In the genomic region with DNA sequence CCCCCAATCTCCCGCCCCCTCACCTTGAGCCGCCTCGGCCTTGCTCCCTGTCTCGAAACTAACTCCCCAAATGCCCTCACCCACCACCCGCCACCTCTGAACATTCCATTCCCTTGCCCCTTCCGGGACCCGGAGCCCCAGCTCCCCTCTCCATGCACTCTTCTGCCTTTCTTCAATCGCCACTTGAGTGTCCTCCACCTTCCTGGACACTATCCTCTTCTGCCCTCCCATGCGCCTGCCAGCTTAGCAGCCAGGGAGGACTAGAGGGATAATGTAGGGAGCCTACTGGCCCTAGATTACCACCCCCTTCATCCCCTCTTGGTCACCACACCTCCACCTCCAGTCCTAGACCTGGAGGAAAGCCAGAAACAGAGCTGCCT, we compare ENCODE assay signal across 8 mouse cellular contexts.
A peak's percentile ranks its signal among the peaks of the same experiment; 100 is the strongest.
DNase-seq lines count a peak whose midpoint lies in the region; ATAC-seq and TF ChIP-seq lines count a peak whose summit lies in the region.

No protein-coding gene starts in this region.

- ATAC-seq in heart, embryonic 11.5 days (replicated peaks; ENCODE audit: insufficient number of reproducible peaks, low FRiP score, low TSS enrichment), result no peak
- ATAC-seq in forebrain, embryonic 16.5 days, result peak; percentile 13; the same call in 1 of the 2 replicates
- ATAC-seq in liver, embryonic 14.5 days (ENCODE audit: insufficient read depth), result no peak

- H3K4me1 ChIP-seq in heart, embryonic 11.5 days (ENCODE audit: control insufficient read depth, insufficient read depth, low read length), result 0 out of 2 replicates have a peak, but pooled peaks cover 6% of the 10 kb centered on the region
- H3K4me1 ChIP-seq in ES-Bruce4 (ENCODE audit: control insufficient read depth, insufficient read depth, low read length), result no peaks in the 10 kb centered on the region
- H3K4me1 ChIP-seq in forebrain, embryonic 16.5 days (replicated peaks; ENCODE audit: control insufficient read depth, insufficient read depth, low read length), result peaks cover 15% of the 10 kb centered on the region
- 0 out of 4 replicates have a peak, but pooled peaks cover 0 to 2% of the 10 kb centered on the region in 2 experiments for H3K4me1 ChIP-seq in liver, embryonic 14.5 days (replicated peaks; ENCODE audit: control insufficient read depth in 2 of 2, insufficient read depth in 2 of 2, low read length in 1 of 2)

- intact Hi-C loops in heart, postnatal 14 days (cut with DNase I), result loop anchor here (5.0 to 10.0 kb wide), 3 partner anchors 173 to 447 kb away; no protein-coding TSS in a partner anchor

- no peak for TF ChIP-seq EP300 in ES-Bruce4 (IDR thresholded peaks at IDR 0.05; ENCODE audit: insufficient read depth, low read depth, low read length)
- TF ChIP-seq EP300 in liver, embryonic 14.5 days (IDR thresholded peaks at IDR 0.05; ENCODE audit: low read depth), result no peak

- H3K4me3 ChIP-seq in heart, embryonic 11.5 days (ENCODE audit: low read depth, low read length), result peak overlapping the region; percentile 41
- peak overlapping the region; percentile 24 for H3K4me3 ChIP-seq in ES-Bruce4 (ENCODE audit: low read depth, low read length)
- peak overlapping the region; percentile 45 for H3K4me3 ChIP-seq in forebrain, embryonic 16.5 days (replicated peaks; ENCODE audit: low read length)
- H3K4me3 ChIP-seq in liver, embryonic 14.5 days (ENCODE audit: insufficient read depth in 1 of 2, low read depth in 2 of 2, low read length in 2 of 2), result peak overlapping the region; percentile 4 to 38; a peak in 2 of 4 replicates

- no peaks in the 10 kb centered on the region for H3K36me3 ChIP-seq in heart, embryonic 11.5 days (ENCODE audit: control insufficient read depth, insufficient read depth, low read length)
- no peaks in the 10 kb centered on the region for H3K36me3 ChIP-seq in ES-Bruce4 (ENCODE audit: control insufficient read depth, insufficient read depth, low read length, poor library complexity, severe bottlenecking)
- no peaks in the 10 kb centered on the region for H3K36me3 ChIP-seq in forebrain, embryonic 16.5 days (ENCODE audit: control insufficient read depth, insufficient read depth)
- H3K36me3 ChIP-seq in liver, embryonic 14.5 days (replicated peaks; ENCODE audit: control insufficient read depth, insufficient read depth, low read depth), result no peaks in the 10 kb centered on the region

- peak overlapping the region; percentile 71 for H3K4me2 ChIP-seq in heart, embryonic 11.5 days
- peak overlapping the region; percentile 60 for H3K4me2 ChIP-seq in forebrain, embryonic 16.5 days (ENCODE audit: low read length)
- peak overlapping the region; percentile 56 for H3K4me2 ChIP-seq in liver, embryonic 14.5 days (ENCODE audit: low read depth)

- 0 out of 2 replicates have a peak overlapping the region, but pooled peaks have one; percentile 35 for H3K27ac ChIP-seq in heart, embryonic 11.5 days (ENCODE audit: low read depth, low read length)
- H3K27ac ChIP-seq in ES-Bruce4 (ENCODE audit: insufficient read depth, low read length), result no peak overlapping the region
- H3K27ac ChIP-seq in forebrain, embryonic 16.5 days (ENCODE audit: low read length), result peak overlapping the region; percentile 83
- H3K27ac ChIP-seq in liver, embryonic 14.5 days, result no peak overlapping the region

- no peak for TF ChIP-seq POLR2A in ES-Bruce4 (IDR thresholded peaks at IDR 0.05; ENCODE audit: insufficient read depth, low read length)

- TF ChIP-seq CTCF in ES-Bruce4 (IDR thresholded peaks at IDR 0.05; ENCODE audit: low read depth, low read length), result no peak
- TF ChIP-seq CTCF in liver, embryonic 14.5 days (IDR thresholded peaks at IDR 0.05; ENCODE audit: low read depth), result no peak

- no peak for DNase-seq in heart, postnatal 14 days
- DNase-seq in liver, embryonic 14.5 days (ENCODE audit: low read depth in 3 of 3, low spot score in 3 of 3), result no peak
- DNase-seq in adrenal gland, postnatal 25 days, result no peak
- no peak for DNase-seq in cerebellum, adult 18-20 months
- no peak for DNase-seq in spleen, postnatal 14 days (ENCODE audit: low spot score in 2 of 2)

- H3K9me3 ChIP-seq in heart, embryonic 11.5 days (replicated peaks; ENCODE audit: control insufficient read depth, low read length), result no peaks in the 10 kb centered on the region
- H3K9me3 ChIP-seq in ES-Bruce4 (replicated peaks; ENCODE audit: control insufficient read depth, insufficient read depth, low read length, poor library complexity, severe bottlenecking), result no peaks in the 10 kb centered on the region
- no peaks in the 10 kb centered on the region for H3K9me3 ChIP-seq in forebrain, embryonic 16.5 days (ENCODE audit: control insufficient read depth, low read length)
- no peaks in the 10 kb centered on the region for H3K9me3 ChIP-seq in liver, embryonic 14.5 days (ENCODE audit: control insufficient read depth, low read length)

- H3K9ac ChIP-seq in heart, embryonic 11.5 days (ENCODE audit: low read depth, low read length), result peak overlapping the region; percentile 66
- H3K9ac ChIP-seq in ES-Bruce4 (ENCODE audit: low read depth, poor library complexity, severe bottlenecking), result peak overlapping the region; percentile 33
- peak overlapping the region; percentile 71 for H3K9ac ChIP-seq in forebrain, embryonic 16.5 days (replicated peaks; ENCODE audit: low read depth, low read length)
- no peak overlapping the region for H3K9ac ChIP-seq in liver, embryonic 14.5 days (replicated peaks)

- 9% methylated on average over 8 of the region's 9 CpGs for WGBS in heart, embryonic 11.5 days (ENCODE audit: insufficient replicate concordance)
- WGBS in forebrain, embryonic 16.5 days, result 17% methylated on average over 9 of the region's 9 CpGs
- 11% methylated on average over 9 of the region's 9 CpGs for WGBS in liver, embryonic 14.5 days (ENCODE audit: insufficient replicate concordance)

- peaks cover 42% of the 10 kb centered on the region for H3K27me3 ChIP-seq in heart, embryonic 11.5 days (ENCODE audit: control insufficient read depth, insufficient read depth, low read length)
- H3K27me3 ChIP-seq in ES-Bruce4 (ENCODE audit: control insufficient read depth, insufficient read depth, low read length, poor library complexity, severe bottlenecking), result 0 out of 2 replicates have a peak, but pooled peaks cover 1% of the 10 kb centered on the region
- H3K27me3 ChIP-seq in forebrain, embryonic 16.5 days (replicated peaks; ENCODE audit: control insufficient read depth, insufficient read depth, low read length), result peaks cover 6% of the 10 kb centered on the region; the same call in 1 of the 2 replicates
- H3K27me3 ChIP-seq in liver, embryonic 14.5 days (ENCODE audit: control insufficient read depth, insufficient read depth, low read length), result peaks cover 15% of the 10 kb centered on the region

Comparison
In these comparisons a context has a peak if more than half of its experiments do, and no peak if none do; other contexts are left out.
1. H3K27ac ChIP-seq: peak in heart, embryonic 11.5 days (single experiment) and forebrain, embryonic 16.5 days (single experiment); none in ES-Bruce4 (single experiment) and liver, embryonic 14.5 days (single experiment).
2. Peak in every context shown above with its lines, with median percentiles within 50 percentile points of each other: H3K4me2 ChIP-seq and H3K4me3 ChIP-seq.